Mouse (Mus musculus) monocyte, adult 5-6 weeks (primary cell): Measurements from ENCODE around the gene Cdca3. TPM values are rescaled to one million over a fixed set of nuclear protein-coding genes. Genes with fewer than 3 reads are reported as not detected.

Experiments used
- ATAC-seq: fragments of 153-309, 156-312 bp; replicated peaks from 2 replicates; pipeline ENCODE4 v1.8.0; 2017; ENCODE audit warnings: mild to moderate bottlenecking; ENCODE audit not compliant: low TSS enrichment, insufficient number of reproducible peaks, severe bottlenecking, poor library complexity, low FRiP score
- total RNA-seq: library from RNA; stranded (forward); fragments of 200-1000, 200-491, 200-594 nt; gene quantifications from 3 replicates; pipeline ENCODE4 v1.2.3, GENCODE M21; 2017

Gene Cdca3
- total RNA-seq, 1 experiment from 2014 or later = not detected

DNA sequence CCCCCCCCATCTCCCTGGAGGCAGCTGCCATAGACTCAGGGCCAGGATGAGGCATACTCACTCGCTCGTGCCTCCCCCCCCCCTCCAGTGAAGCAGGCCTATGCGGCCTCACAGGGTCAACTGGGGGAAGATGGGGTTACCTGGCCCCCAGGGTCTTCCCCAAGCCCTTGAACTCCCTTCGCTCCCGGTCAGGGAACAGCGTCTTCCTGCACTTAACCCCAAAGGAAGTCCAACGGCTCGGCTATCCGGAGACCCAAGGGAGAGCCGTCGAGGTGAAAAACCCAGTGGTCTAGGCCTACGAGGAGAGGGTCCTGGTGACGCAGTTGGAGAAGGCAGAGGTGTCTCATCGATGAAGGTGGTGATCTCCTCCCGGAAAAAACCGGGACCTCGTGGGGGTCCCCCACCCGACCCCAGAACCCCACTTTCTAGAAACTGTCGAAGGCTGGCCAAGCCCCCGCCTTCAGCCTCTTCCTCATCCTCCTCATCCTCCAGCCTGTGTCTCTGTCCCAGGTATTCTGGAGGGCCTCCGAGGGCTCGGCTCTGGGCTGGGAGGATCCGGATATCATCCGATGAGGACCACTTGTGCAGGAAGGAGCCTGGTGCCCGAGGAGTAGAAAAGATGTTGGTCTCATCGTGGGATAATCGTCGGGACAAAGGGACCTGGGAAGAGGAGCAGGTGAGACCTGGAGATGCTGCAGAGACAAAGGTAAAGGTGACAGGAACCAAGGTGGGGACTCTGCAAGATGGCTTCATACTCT lies 29.4 kb downstream of the Cdca3 start:
- ATAC-seq = no peak

DNA sequence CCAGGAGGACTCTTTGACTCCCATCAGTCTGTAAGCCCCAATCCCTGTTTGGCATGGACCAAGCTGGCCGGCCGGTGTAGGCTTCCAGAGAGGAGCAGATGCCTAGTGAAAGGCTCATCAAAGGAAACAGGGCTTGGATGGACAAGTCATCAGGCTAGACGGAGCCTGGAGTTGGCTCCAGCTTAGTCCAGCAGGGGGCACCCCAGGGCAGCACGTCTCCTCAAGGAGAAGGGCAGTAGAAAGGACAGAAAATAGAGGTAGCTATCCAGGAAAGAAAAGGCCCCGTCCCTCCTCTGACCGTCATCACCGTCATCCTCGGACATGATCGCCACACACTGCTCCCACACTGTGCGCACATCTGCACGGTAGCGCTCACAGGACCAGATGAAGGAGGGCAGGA lies 30.4 kb downstream of the Cdca3 start:
- peak; percentile 75 for ATAC-seq

DNA sequence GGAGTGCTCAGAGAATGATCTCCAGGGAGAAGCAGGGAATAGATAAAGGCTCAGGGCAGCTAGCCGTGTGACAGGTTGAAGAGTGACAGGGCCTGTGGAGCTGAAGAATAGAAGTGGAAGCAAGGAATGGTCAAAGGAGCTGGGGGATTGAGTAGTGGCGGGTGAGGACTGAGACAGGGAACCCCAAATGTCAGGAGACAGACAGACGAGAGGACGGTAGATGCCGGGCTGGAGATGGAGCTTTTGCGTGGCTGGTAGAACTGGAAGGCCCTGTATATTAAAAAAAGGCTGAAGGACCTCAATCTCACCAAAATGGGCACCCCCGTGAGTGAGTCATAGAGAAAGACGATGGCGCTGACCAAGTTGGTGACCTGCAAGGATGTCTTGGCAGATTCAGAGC lies 31.2 kb downstream of the Cdca3 start:
- no peak for ATAC-seq

DNA sequence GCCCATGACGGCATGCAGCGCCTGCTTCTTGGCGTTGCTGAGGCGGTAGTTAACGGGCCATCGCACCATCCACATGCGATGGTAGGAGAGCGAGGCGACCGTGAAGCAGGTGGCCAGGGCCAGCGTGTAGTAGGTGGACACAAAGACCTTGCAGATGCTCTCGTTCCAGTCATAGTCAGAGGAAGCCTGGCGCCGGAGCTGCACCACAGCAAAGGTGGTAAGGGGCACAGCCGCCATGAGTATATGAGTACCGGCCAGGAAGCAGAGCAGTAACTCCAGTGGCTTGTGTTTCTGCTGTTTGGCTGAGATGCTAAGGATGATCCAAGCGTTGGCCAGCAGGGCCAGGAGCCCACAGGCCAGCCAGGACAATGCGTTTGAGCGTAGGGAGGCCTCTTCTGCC lies 31.9 kb downstream of the Cdca3 start:
- no peak for ATAC-seq

DNA sequence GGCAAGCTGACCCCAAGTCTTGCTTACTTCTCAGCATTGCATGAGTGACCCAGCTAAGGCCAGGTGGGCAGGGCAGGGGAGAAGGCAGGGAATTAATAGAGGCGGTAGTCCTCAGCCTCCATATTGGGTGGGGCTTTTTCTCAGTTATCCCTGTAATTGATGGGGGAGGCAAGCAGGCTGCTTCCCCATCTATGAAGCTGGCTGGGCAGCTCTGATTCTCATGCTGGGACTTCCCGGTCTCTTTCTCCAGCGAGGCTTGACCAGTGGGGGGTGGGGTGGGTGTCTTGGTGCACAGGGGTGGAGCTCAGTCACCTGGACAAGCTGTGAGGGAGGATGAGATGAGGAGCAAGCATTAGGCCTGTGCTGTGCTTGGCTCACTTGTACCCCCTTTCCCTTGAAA lies 32.5 kb downstream of the Cdca3 start:
- ATAC-seq = no peak

DNA sequence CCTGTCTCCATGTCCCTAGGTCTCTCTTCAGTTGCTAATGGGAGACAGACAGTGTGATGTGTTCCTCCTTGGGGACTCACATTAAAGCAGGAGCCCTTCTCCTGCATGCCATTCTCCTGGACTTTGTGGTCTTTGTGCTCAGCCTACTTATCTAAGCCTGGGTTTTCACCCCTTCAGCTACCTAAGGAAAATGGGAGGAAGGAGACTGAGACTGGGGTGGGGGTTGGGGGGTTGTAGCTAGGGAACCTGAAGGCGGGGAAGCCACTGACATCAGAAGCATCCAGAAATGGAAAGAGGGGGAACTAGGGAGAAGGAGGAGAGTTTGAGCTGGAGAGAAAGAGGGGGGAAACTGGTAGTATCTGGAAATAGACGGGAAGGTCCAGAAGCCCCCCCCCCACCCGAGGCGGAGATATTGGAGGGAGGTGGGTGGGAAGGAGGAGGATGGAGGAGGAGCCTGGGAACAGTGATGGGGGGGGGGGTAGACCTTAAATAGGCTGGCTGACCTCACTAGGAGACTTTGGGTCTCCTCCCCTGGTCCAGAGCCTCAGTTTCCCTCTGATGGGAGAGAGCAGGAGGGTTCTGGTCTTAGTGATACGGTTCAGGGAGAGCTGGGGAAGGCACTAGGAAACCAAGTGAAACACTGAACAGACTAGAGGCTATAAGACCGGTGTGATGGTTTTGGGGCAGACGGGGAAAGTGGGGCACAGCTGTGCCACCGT lies 33.2 kb downstream of the Cdca3 start:
- no peak for ATAC-seq

DNA sequence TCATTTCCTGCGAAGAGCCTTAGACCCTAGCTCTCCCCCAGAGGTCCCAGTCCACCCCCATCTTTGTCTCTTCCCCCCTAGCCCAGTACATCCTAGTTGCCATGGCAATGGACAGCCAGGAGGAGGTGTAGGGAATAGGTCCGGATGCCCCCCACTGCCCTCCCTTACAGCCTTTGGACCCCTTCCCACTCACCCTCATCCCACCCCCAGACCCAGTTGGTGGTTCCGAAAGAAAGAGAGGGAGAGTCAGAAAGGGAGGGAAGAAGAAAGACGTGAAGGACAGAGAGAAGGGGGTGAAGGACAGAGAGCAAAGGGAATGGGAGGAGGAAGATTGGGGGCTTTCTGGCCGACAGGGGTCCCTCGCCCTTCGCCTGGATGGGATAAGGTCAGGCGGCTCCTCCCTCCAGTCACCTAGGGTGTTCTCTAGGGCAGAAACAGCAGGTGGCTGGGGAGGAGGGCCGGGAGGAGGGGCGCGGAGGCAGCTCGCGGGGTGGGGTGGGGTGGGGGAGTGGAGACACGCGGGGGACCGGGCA lies 33.8 kb downstream of the Cdca3 start:
- no peak for ATAC-seq

DNA sequence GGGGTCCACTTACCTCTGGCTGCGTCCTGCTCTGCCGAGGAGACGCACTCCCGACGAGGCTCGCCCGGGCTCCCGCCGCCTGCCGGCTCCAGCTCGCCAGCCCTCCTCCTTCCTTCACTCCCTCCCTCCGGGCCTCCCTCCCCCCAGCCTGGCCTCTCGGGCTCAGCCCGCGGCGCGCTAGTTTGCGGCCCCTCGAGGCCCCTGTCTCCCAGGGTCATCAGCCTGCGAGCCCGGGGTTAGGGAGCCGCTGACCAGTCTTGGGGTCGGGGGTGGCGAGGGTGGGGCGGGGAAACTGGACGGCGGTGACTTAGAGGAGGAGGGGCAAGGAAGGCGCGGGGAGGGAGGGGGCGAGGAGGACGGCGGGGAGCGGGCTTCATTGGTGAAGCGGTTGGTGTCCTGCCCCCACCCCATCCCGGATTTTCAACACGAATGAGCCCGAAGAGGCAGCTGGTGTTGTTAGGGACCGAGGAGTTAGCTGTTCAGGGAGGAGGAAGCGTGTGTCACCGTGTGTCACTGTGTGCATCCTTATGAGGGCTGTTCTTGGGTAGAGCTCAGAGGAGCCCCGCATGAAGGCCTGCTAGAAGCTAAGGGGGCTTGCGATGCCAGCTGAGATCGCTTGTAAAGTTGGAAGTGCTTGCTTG lies 34.4 kb downstream of the Cdca3 start, which contains the start of gene Gpr162:
Gpr162 (minus strand) TSS at position 326 of the 641 bp plus-strand sequence.
- ATAC-seq = no peak

DNA sequence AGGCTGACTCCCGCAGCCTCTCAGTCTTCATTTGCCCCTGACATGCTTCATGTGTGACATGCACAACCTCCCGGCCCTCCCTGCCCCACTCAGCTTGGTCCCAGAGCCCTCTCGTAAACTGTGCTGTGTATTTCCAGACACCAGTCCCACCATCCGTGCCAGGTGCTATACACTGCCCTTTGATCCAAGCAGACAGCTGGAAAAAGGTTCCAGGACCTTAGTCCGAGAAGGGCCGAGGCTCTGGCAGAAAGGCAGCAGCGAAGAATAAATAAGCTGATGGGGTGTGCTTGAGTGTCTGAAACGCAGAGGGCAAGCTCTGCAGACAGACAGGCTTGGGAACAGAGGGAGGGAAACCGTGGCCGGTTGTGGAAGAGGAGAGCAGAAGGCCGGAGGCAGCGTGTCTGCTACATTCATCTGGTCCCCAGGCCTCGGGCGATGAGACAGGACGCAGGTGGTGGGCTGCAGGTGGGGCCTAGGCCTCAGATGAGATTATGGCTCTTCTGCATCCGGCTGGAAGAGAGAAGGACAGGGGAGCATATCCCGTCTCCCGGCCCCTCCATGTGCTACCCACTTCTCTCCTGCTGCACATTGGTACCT lies 36.5 kb downstream of the Cdca3 start:
- no peak for ATAC-seq

DNA sequence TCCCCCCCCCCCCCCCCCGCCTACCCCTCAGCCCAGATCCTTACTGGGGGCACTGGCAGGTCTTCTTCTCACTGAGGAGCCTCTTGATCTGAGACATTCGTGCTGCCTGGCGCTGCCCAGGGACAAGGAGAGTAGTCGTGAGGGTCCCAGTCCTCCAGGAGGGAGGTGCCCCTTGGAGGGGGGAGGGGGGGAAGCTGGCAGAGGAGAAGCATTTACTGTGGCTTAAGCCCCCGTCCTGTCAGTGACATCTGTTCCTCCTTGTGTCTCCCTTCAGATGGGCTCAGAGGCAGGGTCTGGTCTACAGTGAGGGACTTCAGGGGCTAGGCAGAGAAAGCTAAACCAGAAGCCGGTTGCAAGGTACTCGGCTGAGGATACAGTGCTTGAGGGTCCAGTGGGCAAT lies 37.2 kb downstream of the Cdca3 start:
- ATAC-seq = no peak

DNA sequence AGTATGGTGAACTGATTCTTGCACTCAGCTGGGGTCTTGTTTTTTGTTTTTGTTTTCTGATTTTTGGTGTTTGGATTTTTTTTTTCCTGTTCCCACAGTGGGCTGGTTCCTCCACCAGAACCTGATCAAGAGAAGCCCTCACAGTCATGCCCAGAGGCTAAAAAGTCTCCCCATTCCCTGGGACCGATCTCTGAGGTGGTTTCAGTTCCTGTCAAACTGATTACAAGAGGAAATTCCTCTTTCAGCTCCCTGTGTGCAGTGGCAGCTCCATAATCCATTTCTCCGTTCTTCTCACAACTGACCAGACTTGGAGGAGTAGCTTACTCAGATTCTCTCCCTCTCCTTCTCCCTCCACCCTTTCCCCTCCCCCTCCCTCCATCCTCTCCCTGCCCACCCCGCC lies 45.0 kb downstream of the Cdca3 start:
- no peak for ATAC-seq

DNA sequence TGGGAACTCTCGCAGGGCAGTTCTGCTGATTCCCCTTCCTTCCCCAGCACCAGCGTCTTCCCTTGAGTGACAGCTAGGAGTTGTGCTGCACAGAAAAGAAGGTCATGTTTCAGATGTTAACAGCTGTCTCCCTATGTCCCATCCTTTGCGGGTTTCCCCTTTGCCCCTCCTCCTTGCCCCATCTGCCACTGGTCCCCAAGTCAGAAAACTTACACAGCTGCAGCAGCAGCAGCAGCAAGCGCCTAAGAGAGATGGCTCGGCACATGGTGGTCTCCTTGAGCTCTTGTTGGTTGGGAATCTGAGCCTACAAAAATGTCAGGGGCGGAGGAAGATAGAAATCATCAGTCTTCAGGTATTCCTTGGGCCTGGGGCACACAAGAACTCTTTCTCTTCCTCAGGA lies 50.0 kb downstream of the Cdca3 start:
- no peak for ATAC-seq

DNA sequence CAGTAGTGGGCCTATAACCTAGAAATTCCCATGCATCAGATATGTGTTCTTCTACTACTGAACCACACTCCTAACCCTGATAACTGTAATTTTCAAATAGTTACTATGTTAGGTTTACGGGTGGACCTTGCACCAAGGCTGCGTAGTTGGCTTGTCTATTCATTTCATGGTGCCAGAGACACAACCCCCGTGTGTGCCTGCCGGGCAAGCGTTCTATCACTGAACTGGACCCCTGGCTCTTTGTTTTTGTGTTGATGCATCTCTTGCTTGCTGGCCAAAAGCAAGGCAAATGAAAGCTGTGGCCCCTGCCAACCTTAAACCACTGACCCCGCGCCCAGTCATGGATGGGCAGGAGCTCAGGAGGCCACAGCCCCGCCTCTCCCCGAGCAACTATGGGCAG lies 52.5 kb downstream of the Cdca3 start:
- ATAC-seq = no peak

Other genes with a start within 250 kb of the Cdca3 start
- not detected in 3 replicates for gene C1s2, start 193.5 kb upstream of the Cdca3 start, total RNA-seq
- 18.6 to 29.6 TPM (median 20.8 TPM) in 3 replicates for gene Lpcat3, start 166.5 kb upstream of the Cdca3 start, total RNA-seq
- 82.8 to 125 TPM (median 86.6 TPM) in 3 replicates for gene Emg1, start 117.4 kb upstream of the Cdca3 start, total RNA-seq
- gene Phb2, start 117.2 kb upstream of the Cdca3 start, total RNA-seq = 123 to 138 TPM (median 126 TPM) in 3 replicates
- gene Ptpn6, start 90.8 kb upstream of the Cdca3 start, total RNA-seq = 1,360 to 1,911 TPM (median 1,427 TPM) in 3 replicates
- gene Grcc10, start 88.2 kb upstream of the Cdca3 start, total RNA-seq = 150 to 174 TPM (median 165 TPM) in 3 replicates
- gene Gm45234, start 73.5 kb upstream of the Cdca3 start, total RNA-seq = 0.19 to 0.43 TPM in 2 of 3 replicates, not detected in the other
- gene Atn1, start 73.0 kb upstream of the Cdca3 start, total RNA-seq = 1.5 to 6.2 TPM in 2 of 3 replicates, not detected in the other
- not detected in 3 replicates for gene Eno2, start 59.9 kb upstream of the Cdca3 start, total RNA-seq
- 2.2 TPM in 1 of 3 replicates, not detected in the others for gene Lrrc23, start 49.8 kb upstream of the Cdca3 start, total RNA-seq
- 8.2 to 11.2 TPM (median 10.4 TPM) in 3 replicates for gene Spsb2, start 20.9 kb upstream of the Cdca3 start, total RNA-seq
- gene Tpi1, start 15.3 kb upstream of the Cdca3 start, total RNA-seq = 71.9 to 103 TPM (median 88.6 TPM) in 3 replicates
- gene Usp5, start 63 bp upstream of the Cdca3 start, total RNA-seq = 34.6 to 45.5 TPM (median 35.5 TPM) in 3 replicates
- 0.19 TPM in 1 of 3 replicates, not detected in the others for gene Gnb3, start 10.7 kb downstream of the Cdca3 start, total RNA-seq
- gene P3h3, start 28.2 kb downstream of the Cdca3 start, total RNA-seq = 0.39 TPM in 1 of 3 replicates, not detected in the others
- gene Gpr162, start 34.4 kb downstream of the Cdca3 start, total RNA-seq = 0.38 TPM in 1 of 3 replicates, not detected in the others
- gene Cd4, start 58.7 kb downstream of the Cdca3 start, total RNA-seq = 3.1 to 5.2 TPM (median 4.0 TPM) in 3 replicates
- gene Lag3, start 82.2 kb downstream of the Cdca3 start, total RNA-seq = 0.68 TPM in 1 of 3 replicates, not detected in the others
- gene Ptms, start 90.6 kb downstream of the Cdca3 start, total RNA-seq = 89.3 to 145 TPM (median 115 TPM) in 3 replicates
- 46.8 to 65.2 TPM (median 56.4 TPM) in 3 replicates for gene Mlf2, start 101.8 kb downstream of the Cdca3 start, total RNA-seq
- gene Cops7a, start 136.0 kb downstream of the Cdca3 start, total RNA-seq = 7.6 to 25.6 TPM (median 21.5 TPM) in 3 replicates
- not detected in 3 replicates for gene Pianp, start 167.1 kb downstream of the Cdca3 start, total RNA-seq
- 26.0 to 44.7 TPM (median 28.6 TPM) in 3 replicates for gene Zfp384, start 179.6 kb downstream of the Cdca3 start, total RNA-seq
- 118 to 132 TPM (median 119 TPM) in 3 replicates for gene Ing4, start 210.2 kb downstream of the Cdca3 start, total RNA-seq
- gene Acrbp, start 220.1 kb downstream of the Cdca3 start, total RNA-seq = 5.5 to 20.2 TPM (median 8.3 TPM) in 3 replicates
- 3.1 to 8.7 TPM (median 3.6 TPM) in 3 replicates for gene Lpar5, start 238.4 kb downstream of the Cdca3 start, total RNA-seq